Mouse (Mus musculus) liver, embryonic 15.5 days (tissue): Measurements from ENCODE around the gene Slc22a23. TPM values are rescaled to one million over a fixed set of nuclear protein-coding genes. Genes with fewer than 3 reads are reported as not detected.

Experiments used
- ATAC-seq: fragments of 200-750 bp; cut with Nextera tagmentation; 2 replicates; pipeline ENCODE4 v1.8.0; 2017; ENCODE audit warnings: moderate number of reproducible peaks, mild to moderate bottlenecking, moderate library complexity; ENCODE audit not compliant: insufficient read depth
- H3K27ac ChIP-seq: fragments of 300-500 bp; sonication (generic); replicated peaks from 2 replicates; pipeline ENCODE4 v1.5.1; 2015; ENCODE audit warnings: mild to moderate bottlenecking, inconsistent platforms
- H3K27me3 ChIP-seq: fragments of 300-500 bp; sonication (generic); 2 replicates; pipeline ENCODE4 v1.6.1; 2015; ENCODE audit warnings: mild to moderate bottlenecking, inconsistent platforms
- H3K36me3 ChIP-seq: fragments of 300-500 bp; sonication (generic); replicated peaks from 2 replicates; pipeline ENCODE4 v1.6.1; 2015; ENCODE audit warnings: moderate library complexity, mild to moderate bottlenecking, inconsistent platforms
- H3K4me1 ChIP-seq: fragments of 300-500 bp; sonication (generic); replicated peaks from 2 replicates; pipeline ENCODE4 v1.6.1; 2015; ENCODE audit warnings: inconsistent platforms
- H3K4me2 ChIP-seq: fragments of 300-500 bp; sonication (generic); 2 replicates; pipeline ENCODE4 v1.6.1; 2015; ENCODE audit warnings: moderate library complexity, mild to moderate bottlenecking, inconsistent platforms
- H3K4me3 ChIP-seq: fragments of 300-500 bp; sonication (generic); replicated peaks from 2 replicates; pipeline ENCODE4 v1.5.1; 2015; ENCODE audit warnings: mild to moderate bottlenecking, inconsistent platforms
- H3K9ac ChIP-seq: fragments of 300-500 bp; sonication (generic); 2 replicates; pipeline ENCODE4 v1.6.1; 2015; ENCODE audit warnings: moderate library complexity, mild to moderate bottlenecking, inconsistent platforms
- H3K9me3 ChIP-seq: fragments of 300-500 bp; sonication (generic); replicated peaks from 2 replicates; pipeline ENCODE4 v1.6.1; 2016; ENCODE audit warnings: inconsistent platforms
- WGBS: fragments of 180-500 bp; shearing (Covaris S2); methylation state at CpG from one replicate; pipeline ENCODE4 v1.1.7; 2015; ENCODE audit warnings: mixed read lengths; ENCODE audit not compliant: insufficient replicate concordance; 5-methylcytosine and 5-hydroxymethylcytosine counted together
- polyA plus RNA-seq: library from polyadenylated mRNA; unstranded; fragments of >200 nt; fragmentation: Nextera tagmentation; extraction: Ambion mirVana; gene quantifications from 2 replicates; pipeline ENCODE4 v1.2.1, GENCODE M21; 2015

Slc22a23 gene
- polyA plus RNA-seq, 1 experiment from 2014 or later = 7.4 TPM

DNA sequence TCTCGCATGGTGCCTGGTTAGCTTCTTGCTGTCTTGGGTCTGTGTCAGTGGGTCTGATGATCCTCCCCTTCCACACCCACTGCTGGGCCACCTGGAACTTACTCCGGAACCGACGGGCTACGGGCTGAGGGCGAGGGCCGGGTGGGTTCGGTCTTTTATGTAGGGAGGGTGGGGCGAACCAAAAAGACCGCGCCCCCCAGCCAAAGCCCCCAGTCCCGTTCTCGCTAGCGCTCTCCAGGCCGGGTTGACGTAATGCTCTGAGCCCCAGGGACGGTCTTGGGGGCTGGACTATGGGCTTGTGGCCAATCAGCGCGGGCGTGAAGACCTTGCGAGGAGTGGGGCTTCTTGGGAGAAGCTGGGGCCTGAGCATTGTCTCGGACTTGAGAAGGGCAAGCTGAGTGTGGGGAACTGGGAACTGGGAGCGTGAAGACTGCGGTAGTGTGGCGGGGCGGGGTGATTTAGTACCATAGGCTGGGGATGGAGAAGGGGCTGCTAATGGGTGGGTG is 214.7 kb downstream of the Slc22a23 start, which contains the start of gene Tubb2b:
Gene Tubb2b, minus strand, starts transcription at position 241 of the 506 bp plus-strand sequence.
- Histone ChIP-seq H3K9me3 (no peaks in the 10 kb centered on the region), H3K4me2 (peak within 1 kb of the TSS; percentile 72), H3K27ac (no peak within 1 kb of the TSS), H3K36me3 (no peaks in the 10 kb centered on the region), H3K27me3 (peaks cover 82% of the 10 kb centered on the region), H3K4me1 (peaks cover 29% of the 10 kb centered on the region), H3K9ac (peak within 1 kb of the TSS; percentile 25; the same call in 1 of the 2 replicates), H3K4me3 (peak within 1 kb of the TSS; percentile 51)
- ATAC-seq = peak; percentile 44; the same call in 1 of the 2 replicates
- WGBS = under 1% methylated on average over 26 of the region's 26 CpGs

GRCm38 (mm10) chr13:34129485-34130225 is 215.3 kb downstream of the Slc22a23 start:
- H3K27me3 ChIP-seq = peaks cover 76% of the 10 kb centered on the region
- H3K4me3 ChIP-seq = peak overlapping the region; percentile 51
- 3% methylated on average over 31 of the region's 31 CpGs for WGBS

More at GRCm38 (mm10) chr13:34129485-34130225, 215.3 kb downstream of the Slc22a23 start:
- no peak for ATAC-seq
- Histone ChIP-seq H3K9ac (peak overlapping the region; percentile 25; the same call in 1 of the 2 replicates), H3K27ac (no peak overlapping the region), H3K36me3 (no peaks in the 10 kb centered on the region), H3K9me3 (no peaks in the 10 kb centered on the region), H3K4me2 (peak overlapping the region; percentile 72), H3K4me1 (peaks cover 29% of the 10 kb centered on the region)

Other genes starting within 250 kb of the Slc22a23 start
- gene Tubb2b, start 214.7 kb downstream of the Slc22a23 start, polyA plus RNA-seq = 1.1 and 1.4 TPM in 2 replicates
- 26.0 and 30.0 TPM in 2 replicates for gene Psmg4, start 182.2 kb downstream of the Slc22a23 start, polyA plus RNA-seq